7 mouse cellular contexts compared by ENCODE assay signal in the genomic region with DNA sequence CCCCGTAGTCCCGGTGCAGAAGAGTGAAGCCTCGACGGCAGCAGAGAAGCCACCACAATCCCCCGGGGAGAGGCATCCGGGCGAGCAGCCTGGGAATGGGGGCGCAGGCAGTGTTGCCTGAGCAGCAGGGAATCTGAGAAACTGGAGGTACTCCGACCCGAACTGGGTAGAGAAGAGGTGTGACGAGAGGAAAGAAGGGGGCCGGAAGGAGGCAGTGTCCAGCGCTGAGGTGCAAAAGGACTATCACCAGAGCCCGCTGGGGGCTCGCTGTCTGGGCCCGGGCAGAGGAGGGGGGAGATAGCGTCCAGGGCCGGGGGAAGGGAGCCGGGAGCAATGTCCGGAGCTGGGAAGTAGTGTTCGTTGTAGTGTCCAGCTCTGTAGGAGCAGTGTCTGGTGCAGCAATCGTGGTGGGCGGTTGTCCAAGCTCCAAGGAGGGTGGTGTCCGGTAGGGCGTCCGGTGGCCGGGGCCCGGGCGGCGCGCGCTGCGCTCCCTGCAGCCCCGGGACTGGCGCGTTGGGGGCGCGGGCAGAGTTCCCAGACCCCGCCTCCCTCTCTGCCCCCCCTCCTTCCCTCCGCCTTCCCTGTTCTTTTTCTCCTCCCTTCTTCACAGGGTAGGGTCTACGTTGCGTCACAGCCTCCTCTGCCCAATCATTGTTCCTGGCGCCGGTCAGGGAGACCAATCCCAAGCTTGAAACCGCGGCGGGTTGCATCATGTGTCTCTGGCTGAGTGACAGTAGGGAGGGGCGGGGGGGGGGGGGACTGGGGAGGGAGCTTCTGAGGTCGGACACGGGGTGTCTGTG. TPM values are rescaled to one million over a fixed set of nuclear protein-coding genes. Genes with fewer than 3 reads are reported as not detected.
DNase-seq lines count a peak whose midpoint lies in the region; ATAC-seq lines count a peak whose summit lies in the region.

Plekhh3 (minus strand) TSS at position 541 of the 800 bp plus-strand sequence.

- H3K4me2 ChIP-seq in limb, embryonic 11.5 days (ENCODE audit: low read depth, severe bottlenecking) = peak within 1 kb of the TSS; percentile 94
- H3K4me2 ChIP-seq in midbrain, embryonic 14.5 days (ENCODE audit: low read length) = peak within 1 kb of the TSS; percentile 81

- under 1% methylated on average over 41 of the region's 50 CpGs for WGBS in limb, embryonic 11.5 days
- WGBS in midbrain, embryonic 14.5 days = under 1% methylated on average over 41 of the region's 50 CpGs

- peak within 1 kb of the TSS; percentile 61 for H3K4me3 ChIP-seq in limb, embryonic 11.5 days (ENCODE audit: low read depth, low read length)
- H3K4me3 ChIP-seq in midbrain, embryonic 14.5 days (replicated peaks; ENCODE audit: low read depth, low read length) = peak within 1 kb of the TSS; percentile 62

- peaks cover 36% of the 10 kb centered on the region for H3K4me1 ChIP-seq in limb, embryonic 11.5 days (ENCODE audit: control insufficient read depth, insufficient read depth, low read length)
- H3K4me1 ChIP-seq in midbrain, embryonic 14.5 days (ENCODE audit: control insufficient read depth, insufficient read depth, low read length) = peaks cover 48% of the 10 kb centered on the region

- no peaks in the 10 kb centered on the region; the same call in 1 of the 2 replicates for H3K36me3 ChIP-seq in limb, embryonic 11.5 days (ENCODE audit: control insufficient read depth, insufficient read depth, low read length)
- peaks cover 15% of the 10 kb centered on the region; the same call in 1 of the 2 replicates for H3K36me3 ChIP-seq in midbrain, embryonic 14.5 days (ENCODE audit: control insufficient read depth, insufficient read depth, low read length)

- peak; percentile 96 for DNase-seq in adrenal gland, postnatal 10 days
- DNase-seq in embryo, embryonic 9.5 days (ENCODE audit: extremely low spot score) = peak; percentile 95
- peak; percentile 100 for DNase-seq in heart, adult 11 months
- DNase-seq in kidney, adult 18-20 months = peak; percentile 92
- peak; percentile 94 for DNase-seq in limb, embryonic 11.5 days (ENCODE audit: low spot score)
- peak; percentile 98 for DNase-seq in midbrain, embryonic 14.5 days
- peak; percentile 56 to 60 for DNase-seq in spleen, postnatal 14 days (ENCODE audit: low spot score in 2 of 2)

- peaks cover 78% of the 10 kb centered on the region for H3K27me3 ChIP-seq in limb, embryonic 11.5 days (ENCODE audit: control insufficient read depth, insufficient read depth, low read length)
- H3K27me3 ChIP-seq in midbrain, embryonic 14.5 days (ENCODE audit: control insufficient read depth, insufficient read depth, low read length) = peaks cover 54% of the 10 kb centered on the region

- peak within 1 kb of the TSS; percentile 45 for H3K9ac ChIP-seq in limb, embryonic 11.5 days (ENCODE audit: low read length)
- H3K9ac ChIP-seq in midbrain, embryonic 14.5 days (replicated peaks; ENCODE audit: low read length) = peak within 1 kb of the TSS; percentile 64

- H3K9me3 ChIP-seq in limb, embryonic 11.5 days (ENCODE audit: control insufficient read depth, low read length) = no peaks in the 10 kb centered on the region
- H3K9me3 ChIP-seq in midbrain, embryonic 14.5 days (ENCODE audit: control insufficient read depth, low read length) = no peaks in the 10 kb centered on the region

- ATAC-seq in limb, embryonic 11.5 days (ENCODE audit: insufficient number of reproducible peaks, low FRiP score, low TSS enrichment, low read depth) = peak; percentile 91
- peak; percentile 94 for ATAC-seq in midbrain, embryonic 14.5 days (ENCODE audit: low FRiP score, low TSS enrichment)

- H3K27ac ChIP-seq in limb, embryonic 11.5 days (replicated peaks; ENCODE audit: low read depth, low read length) = no peak within 1 kb of the TSS
- peak within 1 kb of the TSS; percentile 75 for H3K27ac ChIP-seq in midbrain, embryonic 14.5 days (replicated peaks; ENCODE audit: low read depth, low read length)

RNA-seq across cellular contexts. Expression of gene Plekhh3, which starts in this region (rescaled TPM):
- 10 to 100 TPM; 26.2 to 40.8 TPM for total RNA-seq in adrenal gland, postnatal 10 days (2021)
- 2.6 and 4.1 TPM in 2 replicates for polyA plus RNA-seq in limb, embryonic 11.5 days (2014; fragmentation: Nextera tagmentation; extraction: Ambion mirVana)
- 8.2 and 8.4 TPM in 2 replicates for polyA plus RNA-seq in midbrain, embryonic 14.5 days (2014; fragmentation: Nextera tagmentation; extraction: Ambion mirVana)
